Mouse (Mus musculus) adrenal gland, adult 2 months (tissue): Measurements from ENCODE around the gene Polr3gl. TPM values are rescaled to one million over a fixed set of nuclear protein-coding genes. Genes with fewer than 3 reads are reported as not detected.

Source experiments
- DNase-seq: peaks from one replicate; pipeline ENCODE4 v3.0.0; 2021
- polyA plus RNA-seq: library from polyadenylated mRNA; depleted of rRNA; stranded (reverse); fragments of >200 nt; gene quantifications from 2 replicates; pipeline ENCODE4 v1.2.3, GENCODE M21; 2012
- total RNA-seq, 2 experiments: library from RNA; stranded (reverse); gene quantifications; 2 replicates each; pipeline ENCODE4 v1.2.3; 2021

Polr3gl gene
- total and polyA plus RNA-seq, 3 experiments: 21.4 to 38.5 (median 32.5) TPM

GRCm38 (mm10) chr3:96557694-96558093, 36.3 kb downstream of the Polr3gl start, which contains the start of gene Txnip:
TSS of gene Txnip (plus strand) at chr3:96557957.
- DNase-seq: peak; percentile 100

GRCm38 (mm10) chr3:96556651-96557635, 37.0 kb downstream of the Polr3gl start:
- no peak for DNase-seq

- no peak for DNase-seq
These were observed 37.9 kb downstream of the Polr3gl start for GRCm38 (mm10) chr3:96555999-96556614.

- DNase-seq: peak; percentile 81
These were observed 38.9 kb downstream of the Polr3gl start for GRCm38 (mm10) chr3:96555041-96555596.

- no peak for DNase-seq
These were observed 39.7 kb downstream of the Polr3gl start for GRCm38 (mm10) chr3:96554251-96554650.

- no peak for DNase-seq
These were observed 40.4 kb downstream of the Polr3gl start for GRCm38 (mm10) chr3:96553601-96554000.

GRCm38 (mm10) chr3:96551890-96552289, 42.1 kb downstream of the Polr3gl start:
- no peak for DNase-seq

GRCm38 (mm10) chr3:96551203-96551602, 42.8 kb downstream of the Polr3gl start:
- DNase-seq: peak; percentile 69

GRCm38 (mm10) chr3:96549346-96549745, 44.6 kb downstream of the Polr3gl start:
- no peak for DNase-seq

- DNase-seq: no peak
These were observed 45.2 kb downstream of the Polr3gl start for GRCm38 (mm10) chr3:96548824-96549223.

- DNase-seq: peak; percentile 74
These were observed 46.5 kb downstream of the Polr3gl start for GRCm38 (mm10) chr3:96547389-96547960.

GRCm38 (mm10) chr3:96546880-96547279, 47.1 kb downstream of the Polr3gl start:
- no peak for DNase-seq

- DNase-seq: no peak
These were observed 48.4 kb downstream of the Polr3gl start for GRCm38 (mm10) chr3:96545565-96545964.

GRCm38 (mm10) chr3:96543345-96543744, 50.6 kb downstream of the Polr3gl start:
- no peak for DNase-seq

GRCm38 (mm10) chr3:96542554-96542953, 51.4 kb downstream of the Polr3gl start:
- no peak for DNase-seq

GRCm38 (mm10) chr3:96541328-96542078, 52.5 kb downstream of the Polr3gl start:
- DNase-seq: no peak

GRCm38 (mm10) chr3:96540740-96541139, 53.2 kb downstream of the Polr3gl start:
- DNase-seq: no peak

GRCm38 (mm10) chr3:96539316-96539715, 54.7 kb downstream of the Polr3gl start:
- DNase-seq: no peak

- DNase-seq: no peak
These were observed 59.7 kb downstream of the Polr3gl start for GRCm38 (mm10) chr3:96534300-96534699.

GRCm38 (mm10) chr3:96532050-96532449, 61.9 kb downstream of the Polr3gl start:
- no peak for DNase-seq

GRCm38 (mm10) chr3:96528506-96528905, 65.5 kb downstream of the Polr3gl start:
- no peak for DNase-seq
